Mouse (Mus musculus) embryonic facial prominence, embryonic 15.5 days (tissue): Measurements from ENCODE around the gene Olfr730. TPM values are rescaled to one million over a fixed set of nuclear protein-coding genes. Genes with fewer than 3 reads are reported as not detected.

Source experiments
- ATAC-seq: fragments of 200-750 bp; cut with Nextera tagmentation; 2 replicates; pipeline ENCODE4 v1.8.0; 2017; ENCODE audit warnings: low read depth, moderate TSS enrichment; ENCODE audit not compliant: insufficient number of reproducible peaks, low FRiP score, low TSS enrichment
- H3K27ac ChIP-seq: fragments of 300-500 bp; sonication (generic); replicated peaks from 2 replicates; pipeline ENCODE4 v1.5.1; 2015; ENCODE audit warnings: mild to moderate bottlenecking, inconsistent platforms
- H3K27me3 ChIP-seq: fragments of 300-500 bp; sonication (generic); 2 replicates; pipeline ENCODE4 v1.6.1; 2015; ENCODE audit warnings: inconsistent platforms
- H3K36me3 ChIP-seq: fragments of 300-500 bp; sonication (generic); 2 replicates; pipeline ENCODE4 v1.6.1; 2015; ENCODE audit warnings: mild to moderate bottlenecking, inconsistent platforms
- H3K4me1 ChIP-seq: fragments of 300-500 bp; sonication (generic); 2 replicates; pipeline ENCODE4 v1.6.1; 2015; ENCODE audit warnings: inconsistent platforms
- H3K4me2 ChIP-seq: fragments of 300-500 bp; sonication (generic); replicated peaks from 2 replicates; pipeline ENCODE4 v1.6.1; 2015; ENCODE audit warnings: mild to moderate bottlenecking, inconsistent platforms
- H3K4me3 ChIP-seq: fragments of 300-500 bp; sonication (generic); replicated peaks from 2 replicates; pipeline ENCODE4 v1.5.1; 2015; ENCODE audit warnings: mild to moderate bottlenecking, inconsistent platforms
- H3K9ac ChIP-seq: fragments of 300-500 bp; sonication (generic); 2 replicates; pipeline ENCODE4 v1.6.1; 2015; ENCODE audit warnings: inconsistent platforms
- H3K9me3 ChIP-seq: fragments of 300-500 bp; sonication (generic); replicated peaks from 2 replicates; pipeline ENCODE4 v1.6.1; 2016; ENCODE audit warnings: inconsistent platforms
- WGBS: fragments of 180-500 bp; shearing (Covaris S2); methylation state at CpG from one replicate; pipeline ENCODE4 v1.1.7; 2015; 5-methylcytosine and 5-hydroxymethylcytosine counted together
- polyA plus RNA-seq: library from polyadenylated mRNA; unstranded; fragments of >200 nt; fragmentation: Nextera tagmentation; extraction: Ambion mirVana; gene quantifications from 2 replicates; pipeline ENCODE4 v1.2.1, GENCODE M21; 2015

Olfr730 gene
- polyA plus RNA-seq: not detected in 2 replicates

- no peaks in the 10 kb centered on the region for H3K36me3 ChIP-seq
- ATAC-seq: no peak
- H3K9ac ChIP-seq: no peak within 1 kb of the TSS
- no peaks in the 10 kb centered on the region for H3K4me1 ChIP-seq
- 51% methylated on average over 1 of the region's 1 CpGs for WGBS
- H3K27me3 ChIP-seq: no peaks in the 10 kb centered on the region
- H3K9me3 ChIP-seq: no peaks in the 10 kb centered on the region
- H3K4me2 ChIP-seq: no peak within 1 kb of the TSS
- no peak within 1 kb of the TSS for H3K27ac ChIP-seq
- H3K4me3 ChIP-seq: no peak within 1 kb of the TSS
These were observed at the start of gene Olfr730 for GRCm38 (mm10) chr14:50188098-50188497. TSS of gene Olfr730 (minus strand) at chr14:50188198.

GRCm38 (mm10) chr14:50152810-50153209 lies 35.2 kb downstream of the Olfr730 start, which contains the start of gene Olfr729:
TSS of gene Olfr729 (minus strand) at chr14:50152910.
- H3K27me3 ChIP-seq: no peaks in the 10 kb centered on the region
- H3K4me1 ChIP-seq: no peaks in the 10 kb centered on the region
- H3K4me2 ChIP-seq: no peak within 1 kb of the TSS
- no peak for ATAC-seq
- no peak within 1 kb of the TSS for H3K27ac ChIP-seq
- no peak within 1 kb of the TSS for H3K9ac ChIP-seq
- H3K36me3 ChIP-seq: no peaks in the 10 kb centered on the region
- H3K9me3 ChIP-seq: no peaks in the 10 kb centered on the region
- no peak within 1 kb of the TSS for H3K4me3 ChIP-seq

- Histone ChIP-seq H3K27me3 (no peaks in the 10 kb centered on the region), H3K4me1 (no peaks in the 10 kb centered on the region), H3K4me2 (no peak within 1 kb of the TSS), H3K9me3 (no peaks in the 10 kb centered on the region), H3K27ac (no peak within 1 kb of the TSS), H3K36me3 (no peaks in the 10 kb centered on the region), H3K4me3 (no peak within 1 kb of the TSS), H3K9ac (no peak within 1 kb of the TSS)
- 71% methylated on average over 5 of the region's 5 CpGs for WGBS
- no peak for ATAC-seq
These were observed 45.4 kb downstream of the Olfr730 start, which contains the start of gene Olfr728 for GRCm38 (mm10) chr14:50142580-50142979. TSS of gene Olfr728 (minus strand) at chr14:50142680.

Other genes starting within 250 kb of the Olfr730 start
- not detected in 2 replicates for gene Olfr724, start 224.9 kb downstream of the Olfr730 start, polyA plus RNA-seq
- gene Olfr725, start 147.8 kb downstream of the Olfr730 start, polyA plus RNA-seq: not detected in 2 replicates
- 0.11 TPM in 1 of 2 replicates, not detected in the other for gene Olfr726, start 97.2 kb downstream of the Olfr730 start, polyA plus RNA-seq
- gene Olfr727, start 65.0 kb downstream of the Olfr730 start, polyA plus RNA-seq: 0.08 and 0.09 TPM in 2 replicates
- not detected in 2 replicates for gene Olfr728, start 45.5 kb downstream of the Olfr730 start, polyA plus RNA-seq
- not detected in 2 replicates for gene Olfr729, start 35.3 kb downstream of the Olfr730 start, polyA plus RNA-seq
- not detected in 2 replicates for gene Olfr731, start 53.7 kb upstream of the Olfr730 start, polyA plus RNA-seq
- not detected in 2 replicates for gene Olfr732, start 96.0 kb upstream of the Olfr730 start, polyA plus RNA-seq
- gene Olfr733, start 113.3 kb upstream of the Olfr730 start, polyA plus RNA-seq: not detected in 2 replicates
- not detected in 2 replicates for gene Olfr734, start 138.6 kb upstream of the Olfr730 start, polyA plus RNA-seq
- not detected in 2 replicates for gene Olfr735, start 160.7 kb upstream of the Olfr730 start, polyA plus RNA-seq
- not detected in 2 replicates for gene Tlr11, start 169.7 kb upstream of the Olfr730 start, polyA plus RNA-seq
- gene Olfr736, start 193.0 kb upstream of the Olfr730 start, polyA plus RNA-seq: 0.21 TPM in 1 of 2 replicates, not detected in the other
- 0.13 and 0.17 TPM in 2 replicates for gene Olfr738, start 219.4 kb upstream of the Olfr730 start, polyA plus RNA-seq
- 0.20 and 0.24 TPM in 2 replicates for gene Olfr739, start 230.4 kb upstream of the Olfr730 start, polyA plus RNA-seq